In genomic region chr10:61065287-61066005, GRCm38 (mm10) we compare ENCODE assay signal across 10 mouse cellular contexts. TPM values are rescaled to one million over a fixed set of nuclear protein-coding genes. Genes with fewer than 3 reads are reported as not detected.
DNase-seq lines count a peak whose midpoint lies in the region; ATAC-seq lines count a peak whose summit lies in the region.
"Had no signal": no experiment of that assay in that cellular context is flagged by ENCODE, and none has a peak within 500 bp of the region (broad histone marks: within the 10 kb centered on the region; RNA-seq: fewer than 3 reads in every experiment).

No protein-coding gene starts in this region.

- no peaks in the 10 kb centered on the region for H3K36me3 ChIP-seq in hindbrain, embryonic 11.5 days (ENCODE audit: control insufficient read depth, insufficient read depth, low read length)
- no peaks in the 10 kb centered on the region for H3K36me3 ChIP-seq in hindbrain, embryonic 14.5 days (replicated peaks; ENCODE audit: control insufficient read depth, insufficient read depth)
- no peaks in the 10 kb centered on the region for H3K36me3 ChIP-seq in embryonic facial prominence, embryonic 12.5 days
- H3K36me3 ChIP-seq: G1E had no signal

- peak; percentile 28 for DNase-seq in hindbrain, embryonic 11.5 days (ENCODE audit: low spot score)
- no peak for DNase-seq in hindbrain, embryonic 14.5 days (ENCODE audit: low spot score)
- DNase-seq in urinary bladder, postnatal 14 days (ENCODE audit: low spot score) = peak; percentile 44
- DNase-seq in urinary bladder, postnatal 36 days (ENCODE audit: low spot score in 2 of 2) = no peak
- DNase-seq in layer of hippocampus, adult 9-10 months (ENCODE audit: low spot score) = no peak
- DNase-seq in spleen, postnatal 4 days (ENCODE audit: low spot score in 2 of 2) = no peak

- no peak overlapping the region for H3K27ac ChIP-seq in hindbrain, embryonic 11.5 days (ENCODE audit: low read depth, low read length)
- H3K27ac ChIP-seq in hindbrain, embryonic 14.5 days = no peak overlapping the region
- H3K27ac ChIP-seq in embryonic facial prominence, embryonic 12.5 days = no peak overlapping the region
- H3K27ac ChIP-seq: macrophage had no signal

- ATAC-seq in hindbrain, embryonic 11.5 days (ENCODE audit: low FRiP score) = no peak
- ATAC-seq in hindbrain, embryonic 14.5 days (ENCODE audit: low FRiP score) = no peak
- no peak for ATAC-seq in embryonic facial prominence, embryonic 12.5 days (ENCODE audit: insufficient number of reproducible peaks, insufficient read depth, low FRiP score, low TSS enrichment)
- ATAC-seq in megakaryocyte progenitor cell, adult 5-6 weeks (replicated peaks; ENCODE audit: poor library complexity) = no peak

- H3K4me1 ChIP-seq in hindbrain, embryonic 11.5 days (replicated peaks; ENCODE audit: control insufficient read depth, insufficient read depth, low read length) = peaks cover 4% of the 10 kb centered on the region; the same call in 1 of the 2 replicates
- no peaks in the 10 kb centered on the region; the same call in 1 of the 2 replicates for H3K4me1 ChIP-seq in hindbrain, embryonic 14.5 days (replicated peaks; ENCODE audit: control insufficient read depth, insufficient read depth, low read length)
- H3K4me1 ChIP-seq in embryonic facial prominence, embryonic 12.5 days = peaks cover 22% of the 10 kb centered on the region

- no peak overlapping the region for H3K9ac ChIP-seq in hindbrain, embryonic 11.5 days (ENCODE audit: low read depth, low read length)
- no peak overlapping the region for H3K9ac ChIP-seq in hindbrain, embryonic 14.5 days
- no peak overlapping the region for H3K9ac ChIP-seq in embryonic facial prominence, embryonic 12.5 days

- H3K4me2 ChIP-seq in hindbrain, embryonic 11.5 days (replicated peaks; ENCODE audit: low read depth, low read length) = no peak overlapping the region
- H3K4me2 ChIP-seq in hindbrain, embryonic 14.5 days (replicated peaks) = no peak overlapping the region
- H3K4me2 ChIP-seq in embryonic facial prominence, embryonic 12.5 days (replicated peaks) = 0 out of 2 replicates have a peak overlapping the region, but pooled peaks have one; percentile 1

- WGBS in hindbrain, embryonic 11.5 days = 51% methylated on average over 13 of the region's 13 CpGs
- WGBS in hindbrain, embryonic 14.5 days = 50% methylated on average over 13 of the region's 13 CpGs
- WGBS in embryonic facial prominence, embryonic 12.5 days = 52% methylated on average over 13 of the region's 13 CpGs

- no peaks in the 10 kb centered on the region for H3K27me3 ChIP-seq in hindbrain, embryonic 11.5 days (ENCODE audit: control insufficient read depth, insufficient read depth, low read length)
- H3K27me3 ChIP-seq in hindbrain, embryonic 14.5 days (ENCODE audit: control insufficient read depth, insufficient read depth, low read length) = no peaks in the 10 kb centered on the region
- H3K27me3 ChIP-seq in embryonic facial prominence, embryonic 12.5 days = 0 out of 2 replicates have a peak, but pooled peaks cover 3% of the 10 kb centered on the region

- no peak overlapping the region for H3K4me3 ChIP-seq in hindbrain, embryonic 11.5 days (ENCODE audit: low read depth, low read length)
- H3K4me3 ChIP-seq in hindbrain, embryonic 14.5 days (replicated peaks; ENCODE audit: low read length) = no peak overlapping the region
- no peak overlapping the region for H3K4me3 ChIP-seq in embryonic facial prominence, embryonic 12.5 days

- no peaks in the 10 kb centered on the region for H3K9me3 ChIP-seq in hindbrain, embryonic 11.5 days (ENCODE audit: control insufficient read depth, low read length)
- no peaks in the 10 kb centered on the region for H3K9me3 ChIP-seq in hindbrain, embryonic 14.5 days (ENCODE audit: control insufficient read depth, low read length)
- H3K9me3 ChIP-seq in embryonic facial prominence, embryonic 12.5 days = no peaks in the 10 kb centered on the region

RNA-seq across cellular contexts. Expression of gene Pcbd1, which starts 23.7 kb away (rescaled TPM):
- 20.3 and 23.8 TPM in 2 replicates for polyA plus RNA-seq in hindbrain, embryonic 11.5 days (2014; fragmentation: Nextera tagmentation; extraction: Ambion mirVana)
- polyA plus RNA-seq in hindbrain, embryonic 14.5 days (2014; fragmentation: Nextera tagmentation; extraction: Ambion mirVana) = 47.6 and 48.5 TPM in 2 replicates
- polyA plus RNA-seq in embryonic facial prominence, embryonic 12.5 days (2016; fragmentation: Nextera tagmentation; extraction: Ambion mirVana) = 11.8 and 12.8 TPM in 2 replicates
- total RNA-seq in megakaryocyte progenitor cell, adult 5-6 weeks (2015) = 9.6 and 15.8 TPM in 2 replicates
- 8.9 and 11.0 TPM in 2 replicates for total RNA-seq in megakaryocyte progenitor cell, adult 5-6 weeks (2017)
- total RNA-seq: G1E had no signal
- polyA plus RNA-seq: G1E, macrophage had no signal

Comparison
In these comparisons a context has a peak if more than half of its experiments do, and no peak if none do; other contexts are left out.
1. DNase-seq: peak in hindbrain, embryonic 11.5 days (single experiment) and urinary bladder, postnatal 14 days (single experiment); none in hindbrain, embryonic 14.5 days (single experiment), urinary bladder, postnatal 36 days (0 of 2), layer of hippocampus, adult 9-10 months (single experiment) and spleen, postnatal 4 days (0 of 2).